Mouse (Mus musculus) colon, adult 2 months (tissue): ENCODE data around the gene Vps37b. TPM values are rescaled to one million over a fixed set of nuclear protein-coding genes. Genes with fewer than 3 reads are reported as not detected.

ENCODE experiments used
- polyA plus RNA-seq: library from polyadenylated mRNA; depleted of rRNA; stranded (reverse); fragments of >200 nt; gene quantifications from 2 replicates; pipeline ENCODE4 v1.2.3, GENCODE M21; 2012; rRNA removed

The Vps37b gene
- polyA plus RNA-seq = 61.6 and 76.4 TPM in 2 replicates

DNA sequence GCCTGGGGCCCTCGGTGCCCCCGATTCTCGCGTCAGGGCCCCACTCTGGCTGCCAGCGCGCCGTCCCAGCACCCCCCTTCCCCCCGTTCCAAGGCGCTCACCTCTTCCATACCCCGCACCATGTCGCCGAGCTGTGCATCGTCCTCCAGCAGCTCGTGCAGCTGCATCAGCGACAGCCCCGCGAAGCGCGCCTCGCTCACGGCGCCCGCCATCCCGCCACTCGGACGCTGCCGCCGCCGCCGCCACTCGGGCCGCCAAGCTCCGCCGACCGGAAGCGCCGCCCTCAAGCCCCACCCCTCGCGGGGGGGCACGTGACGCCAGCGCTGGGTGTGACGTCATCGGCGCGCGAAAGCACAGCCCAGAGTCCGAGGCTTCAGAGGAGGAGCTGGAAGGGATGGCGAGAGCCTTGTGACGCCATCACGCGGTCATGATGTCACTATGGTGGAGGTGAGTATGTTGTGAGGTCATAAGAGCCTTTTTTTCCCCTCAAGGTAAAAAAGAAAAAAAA lies at the start of gene Vps37b:
Vps37b (minus strand) TSS at position 270 of the 508 bp plus-strand sequence.

GRCm38 (mm10) chr5:123973299-123974178 lies 58.5 kb downstream of the Vps37b start, which contains the start of gene Hip1r:
Hip1r (plus strand) TSS chr5:123973628.

Other genes with a start within 250 kb of the Vps37b start
- gene Hcar2, start 166.8 kb downstream of the Vps37b start, polyA plus RNA-seq = 1.1 and 1.7 TPM in 2 replicates
- gene Hcar1, start 152.2 kb downstream of the Vps37b start, polyA plus RNA-seq = 3.9 and 4.3 TPM in 2 replicates
- 15.2 and 17.9 TPM in 2 replicates for gene Denr, start 125.1 kb downstream of the Vps37b start, polyA plus RNA-seq
- gene Gm43518, start 104.9 kb downstream of the Vps37b start, polyA plus RNA-seq = not detected in 2 replicates
- 1.2 and 2.6 TPM in 2 replicates for gene Ccdc62, start 101.6 kb downstream of the Vps37b start, polyA plus RNA-seq
- 30.6 and 33.3 TPM in 2 replicates for gene Hip1r, start 58.6 kb downstream of the Vps37b start, polyA plus RNA-seq
- 12.0 and 13.3 TPM in 2 replicates for gene Abcb9, start 63.5 kb upstream of the Vps37b start, polyA plus RNA-seq
- 84.8 and 95.9 TPM in 2 replicates for gene Ogfod2, start 80.0 kb upstream of the Vps37b start, polyA plus RNA-seq
- gene Arl6ip4, start 83.8 kb upstream of the Vps37b start, polyA plus RNA-seq = 35.3 and 35.4 TPM in 2 replicates
- 24.3 and 26.3 TPM in 2 replicates for gene Pitpnm2, start 217.5 kb upstream of the Vps37b start, polyA plus RNA-seq